Mouse (Mus musculus): ENCODE results near the gene Naa25. TPM values are rescaled to one million over a fixed set of nuclear protein-coding genes. Genes with fewer than 3 reads are reported as not detected.

Gene Naa25
- 37.8 to 47.4 TPM (median 44.0 TPM) in 4 replicates for total RNA-seq (2023; ENCODE audit: inconsistent age)

DNA sequence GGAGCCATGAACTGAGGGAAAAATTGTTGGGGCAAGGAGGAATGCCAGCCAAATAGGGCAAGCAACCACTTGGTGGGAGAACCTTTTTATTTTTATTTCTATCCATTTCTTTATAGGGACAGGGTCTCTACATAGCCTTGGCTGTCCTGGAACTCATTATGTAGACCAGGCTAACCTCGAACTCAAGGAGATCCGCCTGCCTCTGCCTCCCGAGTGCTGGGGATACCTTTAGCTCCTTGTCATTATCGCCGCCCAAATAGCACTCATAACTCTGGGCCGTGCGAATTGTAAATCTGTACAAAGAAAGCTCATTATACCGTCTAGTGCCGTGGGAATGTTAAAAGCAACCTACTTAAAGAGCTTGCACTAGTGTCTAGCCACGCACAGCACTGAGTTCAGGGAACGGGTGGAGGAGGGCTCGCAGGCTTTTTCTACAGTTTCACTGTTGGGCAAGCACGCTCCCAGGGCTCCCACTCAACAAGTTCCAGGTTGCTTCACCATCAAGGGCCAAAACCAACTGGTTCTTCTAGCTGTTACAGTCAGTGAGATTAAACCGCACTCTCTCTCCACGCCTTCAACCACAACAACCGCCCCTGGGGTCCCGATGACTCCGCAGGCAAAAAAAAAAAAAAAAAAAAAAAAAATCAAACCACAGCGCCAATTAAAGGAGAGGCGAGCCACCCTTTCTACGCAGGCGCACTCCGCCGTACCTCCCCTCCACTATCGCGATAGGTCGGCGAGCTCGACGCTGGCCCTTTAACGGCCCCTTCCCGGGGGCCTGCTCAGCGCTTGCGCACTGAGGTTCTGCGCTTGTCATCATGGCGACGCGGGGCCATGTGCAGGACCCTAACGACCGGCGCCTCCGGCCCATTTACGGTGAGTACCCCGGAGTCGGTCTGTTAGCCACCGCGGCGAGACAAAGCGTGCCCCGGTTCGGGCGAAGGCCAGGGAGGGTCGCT, at the start of gene Naa25:
Naa25 (plus strand) TSS at position 750 of the 959 bp plus-strand sequence.

DNA sequence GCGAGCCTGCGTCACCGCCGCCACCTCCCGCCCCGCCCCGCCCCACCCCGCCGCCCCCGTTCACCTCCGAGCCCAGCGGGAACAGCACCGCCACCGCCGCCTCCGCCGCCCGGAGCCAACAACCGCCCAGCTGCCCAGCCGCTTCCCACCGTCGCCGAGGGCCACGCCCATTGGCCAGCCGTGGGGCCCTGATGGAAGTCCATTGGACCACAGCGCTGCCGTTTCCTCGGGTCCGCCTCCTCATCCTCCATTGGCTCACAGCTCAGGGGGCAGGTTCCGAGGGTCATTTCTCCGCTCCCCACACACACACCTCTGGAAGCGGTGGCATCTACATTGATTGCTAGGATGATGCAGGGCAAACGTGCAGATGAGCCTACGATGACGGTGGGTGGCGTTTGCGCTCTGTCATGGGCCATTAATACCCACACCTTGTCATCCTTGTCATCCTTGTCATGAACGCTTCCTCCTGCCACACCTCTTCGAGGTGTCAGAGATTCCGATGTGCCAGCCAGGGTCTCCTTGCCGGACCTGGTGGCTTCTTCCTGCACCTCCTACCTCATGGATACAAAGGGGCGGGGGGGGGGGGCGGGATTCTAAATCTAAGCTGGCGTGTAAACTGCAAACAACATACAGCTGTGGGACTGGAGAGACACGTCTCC, 12.1 kb upstream of the Naa25 start, which contains the start of gene Trafd1:
Trafd1 (minus strand) TSS at position 172 of the 659 bp plus-strand sequence.

DNA sequence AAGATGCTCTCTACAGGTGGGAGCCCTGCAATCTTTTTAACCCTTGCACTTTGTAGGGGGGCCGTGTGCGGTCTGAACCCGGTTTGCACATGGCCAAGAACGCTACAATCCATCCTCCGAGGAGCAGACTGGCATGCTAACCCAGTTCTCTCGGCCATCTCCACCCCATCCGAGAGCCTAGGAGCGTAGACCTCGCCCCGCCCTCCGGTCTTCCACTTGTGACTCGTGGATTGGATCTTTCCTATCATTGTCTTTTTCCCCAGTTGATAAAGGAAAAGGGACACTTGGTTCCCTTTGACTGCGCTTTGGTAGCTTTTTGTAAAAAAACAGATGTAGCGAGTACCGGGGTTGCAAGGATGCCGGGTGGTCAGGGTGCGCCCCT, 53.9 kb downstream of the Naa25 start, which contains the start of gene Tmem116:
Tmem116 (plus strand) TSS at position 250 of the 382 bp plus-strand sequence.

DNA sequence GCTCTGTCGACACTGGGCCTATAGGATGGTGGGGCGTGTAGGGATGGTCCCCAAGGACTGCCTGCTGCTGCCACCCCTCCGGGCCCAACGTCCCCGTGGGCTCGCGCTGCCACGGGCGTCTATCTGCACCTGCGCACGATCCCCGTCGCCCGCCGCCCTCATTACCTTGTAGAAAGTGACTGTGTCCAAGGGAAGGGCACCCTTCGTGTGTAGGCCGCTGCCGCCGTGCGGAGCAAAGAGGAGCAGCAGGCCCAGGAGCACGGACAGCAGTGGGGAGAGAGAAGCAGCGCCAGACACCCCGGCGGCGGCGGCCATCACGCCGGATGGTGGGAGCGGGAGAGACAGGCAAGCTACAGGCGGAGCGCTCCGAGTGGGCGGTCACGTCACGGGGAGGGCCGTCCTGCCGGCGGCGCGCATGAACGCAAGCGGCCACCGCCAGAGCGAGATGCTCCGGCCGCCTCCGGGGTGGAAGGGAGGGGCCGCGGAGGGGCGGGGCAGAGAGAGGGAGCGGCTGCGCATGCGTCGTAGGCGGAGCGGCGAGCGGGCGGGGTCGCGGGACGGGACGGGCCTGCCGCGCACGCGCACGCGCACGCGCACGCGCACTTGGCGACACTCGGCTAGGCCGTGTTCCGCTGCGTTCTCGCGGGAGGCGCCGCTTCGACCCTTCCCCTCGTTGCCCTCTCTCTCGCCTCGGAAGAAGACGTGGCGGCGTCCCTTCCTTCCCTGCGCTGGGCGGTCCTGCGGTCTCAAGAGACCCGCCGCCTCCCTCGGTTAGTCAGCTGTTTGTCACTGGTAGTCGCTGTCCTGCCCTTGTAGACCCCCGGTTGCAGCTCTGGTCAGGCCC, 54.5 kb downstream of the Naa25 start, which contains the start of gene Erp29:
Erp29 (minus strand) TSS at position 481 of the 844 bp plus-strand sequence.

Other genes with a start within 250 kb of the Naa25 start
- gene Ptpn11, start 206.5 kb upstream of the Naa25 start, total RNA-seq (2023; ENCODE audit: inconsistent age) = 38.7 to 41.7 TPM (median 40.0 TPM) in 4 replicates
- 1,682 to 1,892 TPM (median 1,878 TPM) in 4 replicates for gene Rpl6, start 193.5 kb upstream of the Naa25 start, total RNA-seq (2023; ENCODE audit: inconsistent age)
- 46.6 to 48.6 TPM (median 47.1 TPM) in 4 replicates for gene Hectd4, start 177.7 kb upstream of the Naa25 start, total RNA-seq (2023; ENCODE audit: inconsistent age)
- gene Trafd1, start 12.3 kb upstream of the Naa25 start, total RNA-seq (2023; ENCODE audit: inconsistent age) = 76.2 to 94.8 TPM (median 89.7 TPM) in 4 replicates
- 1.2 to 1.6 TPM in 2 of 4 replicates, not detected in the others for gene Tmem116, start 54.0 kb downstream of the Naa25 start, total RNA-seq (2023; ENCODE audit: inconsistent age)
- 168 to 199 TPM (median 190 TPM) in 4 replicates for gene Erp29, start 54.6 kb downstream of the Naa25 start, total RNA-seq (2023; ENCODE audit: inconsistent age)
- not detected in 4 replicates for gene Adam1b, start 105.5 kb downstream of the Naa25 start, total RNA-seq (2023; ENCODE audit: inconsistent age)
- 5.2 to 5.7 TPM (median 5.4 TPM) in 4 replicates for gene Adam1a, start 147.5 kb downstream of the Naa25 start, total RNA-seq (2023; ENCODE audit: inconsistent age)
- not detected in 4 replicates for gene Gm42878, start 147.5 kb downstream of the Naa25 start, total RNA-seq (2023; ENCODE audit: inconsistent age)
- 87.8 to 106 TPM (median 94.4 TPM) in 4 replicates for gene Mapkapk5, start 148.0 kb downstream of the Naa25 start, total RNA-seq (2023; ENCODE audit: inconsistent age)
- 371 to 424 TPM (median 391 TPM) in 4 replicates for gene Aldh2, start 195.9 kb downstream of the Naa25 start, total RNA-seq (2023; ENCODE audit: inconsistent age)
- 8.7 to 11.7 TPM (median 10.3 TPM) in 4 replicates for gene Acad12, start 221.0 kb downstream of the Naa25 start, total RNA-seq (2023; ENCODE audit: inconsistent age)

Measured in B cell, adult (primary cell).